Mouse (Mus musculus): ENCODE results near the gene Pagr1a.
A peak's percentile ranks its signal among the peaks of the same experiment; 100 is the strongest.

Gene Pagr1a

GRCm38 (mm10) chr7:127020901-127021562 is 3.9 kb upstream of the Pagr1a start, which contains the start of the genes Gm42742 and Prrt2:
Gm42742 (minus strand) TSS chr7:127021097.
Prrt2 (minus strand) TSS chr7:127021211.
- peak; percentile 70 for DNase-seq (ENCODE audit: low spot score)

DNA sequence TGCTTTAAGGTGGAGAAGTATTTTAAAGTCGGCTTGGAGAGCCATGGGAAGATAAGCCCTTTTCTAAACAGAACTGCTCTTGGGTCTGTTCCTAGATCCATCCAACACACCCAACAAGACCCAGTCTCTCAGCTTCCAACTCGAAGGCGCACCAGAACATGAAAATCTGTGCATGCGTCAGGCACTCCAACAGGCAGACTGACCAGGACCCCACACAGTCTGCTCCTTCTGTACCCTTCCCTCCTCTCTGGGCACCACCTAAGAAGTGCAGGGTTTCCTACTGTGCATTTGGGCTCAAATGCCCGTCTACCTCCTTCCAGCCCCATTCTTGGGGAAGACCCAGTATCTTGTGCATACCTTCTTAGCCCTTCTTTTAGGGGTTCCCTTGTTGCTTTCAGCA is 3.3 kb upstream of the Pagr1a start:
- DNase-seq (ENCODE audit: low spot score) = no peak

GRCm38 (mm10) chr7:127020031-127020430 is 2.9 kb upstream of the Pagr1a start:
- DNase-seq (ENCODE audit: low spot score) = no peak

DNA sequence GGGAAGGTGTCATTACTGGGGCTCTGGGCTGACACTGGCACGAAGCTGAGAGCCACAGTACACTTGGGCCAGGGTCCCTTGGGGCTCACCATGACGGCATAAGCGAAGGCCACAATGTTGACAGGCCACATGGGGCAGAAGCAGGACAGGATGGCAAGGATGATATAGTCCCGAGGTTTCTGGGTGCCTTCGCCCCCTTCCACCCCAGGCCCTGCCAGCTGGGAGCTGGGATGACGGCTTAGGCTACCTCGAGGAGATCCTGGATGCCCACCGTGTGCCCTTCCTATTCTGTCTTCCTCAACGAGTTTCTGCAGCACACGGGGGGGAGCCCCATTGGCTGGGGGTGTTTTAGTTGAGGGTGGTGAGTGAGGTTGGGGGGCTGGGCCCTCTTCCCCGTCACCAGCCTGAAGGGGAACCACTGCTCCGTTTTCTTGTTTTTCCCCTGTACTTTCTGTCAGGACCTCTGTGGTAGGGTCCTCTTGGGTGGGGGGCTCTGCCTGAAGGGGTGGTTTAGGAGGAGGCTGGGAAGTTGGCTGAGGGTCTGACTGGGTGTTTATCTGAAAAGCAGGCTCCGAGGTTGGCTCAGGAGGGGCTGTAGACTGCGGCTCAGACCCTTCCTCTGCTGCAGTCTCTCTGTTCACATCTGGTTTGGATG is 2.3 kb upstream of the Pagr1a start:
- DNase-seq (ENCODE audit: low spot score) = no peak

- DNase-seq (ENCODE audit: low spot score) = no peak
Observed at GRCm38 (mm10) chr7:127018416-127019305, 1.5 kb upstream of the Pagr1a start.

DNA sequence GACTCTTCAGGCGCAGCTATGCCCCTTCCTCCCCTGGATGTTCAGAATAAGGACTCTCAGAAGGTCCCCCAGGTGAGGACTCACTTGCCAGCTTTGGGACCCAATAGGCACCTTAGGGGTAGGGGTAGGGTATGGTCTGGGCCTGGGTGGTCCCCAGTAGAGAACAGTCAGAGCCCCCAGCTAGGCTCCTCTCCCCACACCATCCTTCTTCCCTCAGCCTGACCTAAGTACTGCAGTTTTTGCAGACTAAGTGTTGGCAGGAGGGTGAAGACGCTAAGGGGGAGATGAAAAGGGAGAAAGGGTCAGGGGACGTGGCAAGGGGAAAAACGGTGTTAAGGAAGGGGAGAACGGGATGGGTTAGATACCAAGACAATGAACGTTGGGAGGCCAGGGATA is 796 bp upstream of the Pagr1a start:
- DNase-seq (ENCODE audit: low spot score) = no peak

DNA sequence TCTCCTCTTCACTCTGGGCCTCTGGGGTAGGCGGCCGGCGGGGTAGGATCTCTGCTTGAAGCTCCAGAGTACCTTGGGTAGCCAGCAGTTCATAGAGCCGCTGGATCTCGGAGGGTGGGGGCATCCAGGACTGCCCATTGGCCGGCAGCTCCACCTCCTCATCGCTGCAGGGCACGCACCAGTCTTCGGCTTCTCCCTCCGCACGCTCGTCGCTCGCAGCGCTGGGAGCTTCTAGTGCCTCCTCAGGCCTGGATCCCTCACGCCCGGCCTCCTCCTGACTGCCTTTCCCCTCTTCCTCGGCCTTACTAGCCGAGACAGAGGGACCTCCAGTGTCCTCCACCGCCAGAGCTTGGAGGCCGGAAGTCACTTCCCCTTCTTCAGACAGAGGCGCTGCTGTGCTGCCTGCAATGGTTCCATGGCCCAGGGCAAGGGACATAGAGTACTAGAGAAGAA is 640 bp downstream of the Pagr1a start:
- no peak for DNase-seq (ENCODE audit: low spot score)

- DNase-seq (ENCODE audit: low spot score) = no peak
Observed at GRCm38 (mm10) chr7:127016481-127016485, 869 bp downstream of the Pagr1a start, which contains the start of gene Pagr1b. Pagr1b (minus strand) TSS chr7:127016484.

DNA sequence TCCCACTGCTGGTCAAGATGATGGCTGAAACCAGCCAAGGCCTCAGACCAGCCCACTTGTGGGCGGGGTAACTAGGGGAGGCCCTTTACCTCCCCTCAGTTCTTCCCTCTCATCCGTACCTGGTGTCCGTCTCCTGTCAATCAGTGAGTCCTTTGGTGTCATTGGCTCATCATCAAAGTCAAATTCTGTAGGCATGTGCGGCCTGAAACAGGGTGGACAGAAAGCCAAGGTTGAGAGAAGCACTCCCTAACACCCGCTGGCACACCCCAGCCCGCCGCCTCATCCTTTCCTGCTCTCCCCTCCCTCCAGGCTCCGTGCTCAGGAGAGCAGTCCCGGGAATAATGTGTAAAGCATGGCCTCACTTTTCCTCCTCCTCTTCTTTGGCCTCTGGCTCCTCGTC is 1.1 kb downstream of the Pagr1a start:
- peak; percentile 47 for DNase-seq (ENCODE audit: low spot score)

DNA sequence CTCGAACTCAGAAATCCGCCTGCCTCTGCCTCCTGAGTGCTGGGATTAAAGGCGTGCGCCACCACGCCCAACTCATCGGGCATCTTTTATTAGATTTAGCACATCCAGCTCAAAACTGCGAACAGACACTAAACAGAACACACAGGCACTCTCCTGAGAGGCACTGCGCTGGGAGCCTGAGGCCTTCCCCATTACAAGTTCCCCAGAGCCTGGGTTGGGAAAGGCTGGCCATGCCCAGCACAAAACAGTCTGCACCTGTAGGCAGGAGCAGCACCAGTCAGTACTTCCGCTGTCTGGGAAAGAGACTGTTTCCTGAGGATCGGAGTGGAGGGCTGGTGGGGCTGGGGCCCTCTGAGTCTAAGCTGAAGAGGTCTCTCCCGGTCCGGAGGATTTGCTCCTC is 2.2 kb downstream of the Pagr1a start:
- DNase-seq (ENCODE audit: low spot score) = no peak

DNA sequence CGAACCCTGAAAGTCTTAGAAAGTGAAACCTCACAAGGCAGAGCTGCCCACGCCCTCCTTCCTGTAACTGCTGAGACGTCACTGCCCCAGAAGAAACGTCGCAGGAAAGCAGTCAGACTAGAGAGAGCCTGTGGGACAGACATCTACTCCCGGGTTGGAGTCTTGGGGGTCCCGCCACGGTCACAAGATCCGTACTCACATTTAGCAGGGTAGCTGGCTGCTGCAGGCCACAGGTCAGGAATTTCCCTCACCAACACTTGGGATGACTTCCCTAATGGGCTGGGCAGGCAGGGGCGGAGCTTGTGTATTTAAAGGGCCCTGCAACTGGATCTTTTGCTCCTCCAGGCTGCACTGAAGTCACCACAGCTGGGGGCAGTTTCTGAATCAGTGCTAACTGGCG is 2.8 kb downstream of the Pagr1a start, which contains the start of gene Mvp:
Mvp (minus strand) TSS at position 302 of the 400 bp plus-strand sequence.
- no peak for DNase-seq (ENCODE audit: low spot score)

GRCm38 (mm10) chr7:127013385-127013784 is 3.8 kb downstream of the Pagr1a start:
- DNase-seq (ENCODE audit: low spot score) = no peak

- DNase-seq (ENCODE audit: low spot score) = no peak
Observed at GRCm38 (mm10) chr7:127012845-127013244, 4.3 kb downstream of the Pagr1a start.

GRCm38 (mm10) chr7:127012374-127012773 is 4.8 kb downstream of the Pagr1a start:
- no peak for DNase-seq (ENCODE audit: low spot score)

DNA sequence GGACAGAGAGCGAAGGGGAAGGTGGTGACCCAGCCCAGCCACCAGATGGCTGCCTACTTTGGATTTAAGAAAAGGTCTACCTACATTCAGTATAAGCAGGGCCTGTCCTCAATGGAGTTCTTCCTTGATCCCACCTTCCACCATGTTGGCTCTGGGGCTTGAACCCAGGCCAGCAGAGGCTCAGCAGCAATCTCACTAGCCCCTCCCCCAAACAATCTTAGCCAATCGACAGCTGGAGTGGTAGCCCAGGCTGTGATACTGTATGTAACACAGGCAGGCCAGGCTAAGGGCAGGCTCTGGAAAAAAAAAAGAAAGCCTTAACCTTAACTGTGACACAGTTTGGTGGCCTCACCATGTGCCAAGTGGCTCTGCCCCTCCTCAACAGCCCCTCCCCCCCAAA is 5.4 kb downstream of the Pagr1a start:
- no peak for DNase-seq (ENCODE audit: low spot score)

DNA sequence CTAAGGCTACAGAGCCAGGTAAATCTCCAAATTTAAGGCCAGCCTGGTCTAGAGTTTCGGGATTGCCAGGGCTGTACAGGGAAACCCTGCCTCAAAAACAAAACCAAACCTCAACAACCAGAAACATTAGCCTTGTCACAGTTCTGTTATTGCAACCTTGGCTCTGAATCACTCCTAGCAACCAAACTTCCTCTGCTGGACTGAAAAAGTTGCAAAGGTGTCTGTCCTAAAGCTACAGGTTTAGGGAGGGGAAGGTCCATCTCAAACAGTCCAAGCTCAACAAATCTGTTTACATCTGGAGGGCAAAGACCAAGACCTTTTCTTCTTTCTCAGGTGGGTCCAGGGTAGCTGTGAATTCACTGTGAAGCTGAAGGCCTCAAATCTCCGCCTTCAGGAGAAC is 6.1 kb downstream of the Pagr1a start:
- no peak for DNase-seq (ENCODE audit: low spot score)

DNA sequence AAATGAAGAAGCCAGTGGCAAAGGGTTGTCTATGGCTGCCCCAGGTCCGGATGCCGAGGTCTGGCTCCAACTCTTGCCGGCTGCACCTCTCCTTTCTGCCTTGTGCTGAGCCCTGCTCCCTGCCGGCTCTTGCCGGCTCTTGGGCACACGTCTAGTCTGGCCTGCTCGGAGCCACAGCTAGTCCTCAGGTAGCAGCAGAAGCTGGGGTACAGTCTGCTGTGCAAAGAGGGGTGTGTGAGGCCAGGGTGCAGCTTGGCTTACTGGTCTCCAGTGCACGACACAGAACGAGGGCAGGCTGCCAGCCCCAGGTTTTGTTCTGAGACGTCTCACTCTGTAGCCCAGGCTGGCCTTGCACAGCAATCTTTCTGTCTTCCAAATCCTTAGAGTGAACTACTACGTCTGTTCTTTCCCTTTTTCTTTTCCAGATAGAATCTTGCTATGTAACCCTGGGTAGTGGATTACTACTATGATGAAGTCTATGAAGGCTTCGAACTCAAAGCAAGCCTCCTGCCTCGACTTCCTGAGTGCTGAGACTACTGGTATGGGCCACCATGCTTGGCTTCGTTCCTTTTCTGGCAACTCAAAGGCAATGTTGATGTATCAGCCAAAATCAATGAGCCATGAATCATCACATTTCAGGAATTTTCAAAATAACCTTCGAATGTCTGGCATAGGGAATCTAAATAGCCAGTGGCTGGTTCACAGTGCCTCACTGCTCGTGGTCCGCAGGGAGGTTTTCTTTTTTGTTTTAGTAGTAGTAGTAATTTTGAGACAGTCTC is 7.7 kb downstream of the Pagr1a start:
- no peak for DNase-seq (ENCODE audit: low spot score)

GRCm38 (mm10) chr7:127008239-127009019 is 8.7 kb downstream of the Pagr1a start:
- DNase-seq (ENCODE audit: low spot score) = peak; percentile 76

GRCm38 (mm10) chr7:127007313-127008024 is 9.7 kb downstream of the Pagr1a start:
- no peak for DNase-seq (ENCODE audit: low spot score)

GRCm38 (mm10) chr7:127004122-127004875 is 12.9 kb downstream of the Pagr1a start:
- DNase-seq (ENCODE audit: low spot score) = no peak
